Mouse (Mus musculus): Measurements from ENCODE around the gene Il19. TPM values are rescaled to one million over a fixed set of nuclear protein-coding genes. Genes with fewer than 3 reads are reported as not detected.

Il19 gene
- polyA plus RNA-seq, 1 experiment = not detected

GRCm38 (mm10) chr1:130937170-130937569, 2.7 kb downstream of the Il19 start:
- no peak overlapping the region for H3K4me3 ChIP-seq (ENCODE audit: insufficient read depth, low read depth, low read length)
- no peaks in the 10 kb centered on the region for H3K4me1 ChIP-seq (ENCODE audit: control insufficient read depth, insufficient read depth, low read length)
- TF ChIP-seq POLR2A (IDR thresholded peaks at IDR 0.05; ENCODE audit: insufficient read depth, low read depth, low read length) (no peak), CTCF (IDR thresholded peaks at IDR 0.05; ENCODE audit: insufficient read depth, low read depth, low read length) (no peak)
- no peak overlapping the region for H3K27ac ChIP-seq (ENCODE audit: insufficient read depth, low read depth, low read length)
- WGBS = 93% methylated on average over 4 of the region's 4 CpGs

GRCm38 (mm10) chr1:130936351-130936750, 3.6 kb downstream of the Il19 start:
- H3K27ac ChIP-seq (ENCODE audit: insufficient read depth, low read depth, low read length) = no peak overlapping the region
- no peak overlapping the region for H3K4me3 ChIP-seq (ENCODE audit: insufficient read depth, low read depth, low read length)
- H3K4me1 ChIP-seq (ENCODE audit: control insufficient read depth, insufficient read depth, low read length) = no peaks in the 10 kb centered on the region
- WGBS = 79% methylated on average over 6 of the region's 6 CpGs
- no peak for TF ChIP-seq CTCF (IDR thresholded peaks at IDR 0.05; ENCODE audit: insufficient read depth, low read depth, low read length)
- TF ChIP-seq POLR2A (IDR thresholded peaks at IDR 0.05; ENCODE audit: insufficient read depth, low read depth, low read length) = no peak

- Histone ChIP-seq H3K4me3 (ENCODE audit: insufficient read depth, low read depth, low read length) (no peak overlapping the region), H3K4me1 (ENCODE audit: control insufficient read depth, insufficient read depth, low read length) (no peaks in the 10 kb centered on the region), H3K27ac (ENCODE audit: insufficient read depth, low read depth, low read length) (no peak overlapping the region)
- TF ChIP-seq POLR2A (IDR thresholded peaks at IDR 0.05; ENCODE audit: insufficient read depth, low read depth, low read length) = no peak
- no peak for TF ChIP-seq CTCF (IDR thresholded peaks at IDR 0.05; ENCODE audit: insufficient read depth, low read depth, low read length)
Observed at GRCm38 (mm10) chr1:130926484-130926883, 13.4 kb downstream of the Il19 start.

- TF ChIP-seq POLR2A (IDR thresholded peaks at IDR 0.05; ENCODE audit: insufficient read depth, low read depth, low read length) (no peak), CTCF (IDR thresholded peaks at IDR 0.05; ENCODE audit: insufficient read depth, low read depth, low read length) (no peak)
- 14% methylated on average over 1 of the region's 1 CpGs for WGBS
- H3K4me1 ChIP-seq (ENCODE audit: control insufficient read depth, insufficient read depth, low read length) = no peaks in the 10 kb centered on the region
- H3K27ac ChIP-seq (ENCODE audit: insufficient read depth, low read depth, low read length) = no peak overlapping the region
- H3K4me3 ChIP-seq (ENCODE audit: insufficient read depth, low read depth, low read length) = no peak overlapping the region
Observed at GRCm38 (mm10) chr1:130918323-130918980, 21.5 kb downstream of the Il19 start.

GRCm38 (mm10) chr1:130911401-130912010, 28.4 kb downstream of the Il19 start, which contains the start of gene Il20:
Il20 (minus strand) TSS chr1:130911451.
- no peak for TF ChIP-seq CTCF (IDR thresholded peaks at IDR 0.05; ENCODE audit: insufficient read depth, low read depth, low read length)
- no peak for TF ChIP-seq POLR2A (IDR thresholded peaks at IDR 0.05; ENCODE audit: insufficient read depth, low read depth, low read length)
- no peak within 1 kb of the TSS for H3K27ac ChIP-seq (ENCODE audit: insufficient read depth, low read depth, low read length)
- WGBS = 67% methylated on average over 12 of the region's 12 CpGs

GRCm38 (mm10) chr1:130902505-130902904, 37.4 kb downstream of the Il19 start:
- 83% methylated on average over 7 of the region's 7 CpGs for WGBS

More at GRCm38 (mm10) chr1:130911401-130912010, 28.4 kb downstream of the Il19 start, which contains the start of gene Il20:
- no peak within 1 kb of the TSS for H3K4me3 ChIP-seq (ENCODE audit: insufficient read depth, low read depth, low read length)
- H3K4me1 ChIP-seq (ENCODE audit: control insufficient read depth, insufficient read depth, low read length) = no peaks in the 10 kb centered on the region

GRCm38 (mm10) chr1:130894468-130894867, 45.4 kb downstream of the Il19 start:
- Histone ChIP-seq H3K4me1 (ENCODE audit: control insufficient read depth, insufficient read depth, low read length) (peaks cover 5% of the 10 kb centered on the region; the same call in 1 of the 2 replicates), H3K27ac (ENCODE audit: insufficient read depth, low read depth, low read length) (no peak overlapping the region), H3K4me3 (ENCODE audit: insufficient read depth, low read depth, low read length) (no peak overlapping the region)
- WGBS = 29% methylated on average over 6 of the region's 6 CpGs
- TF ChIP-seq POLR2A (IDR thresholded peaks at IDR 0.05; ENCODE audit: insufficient read depth, low read depth, low read length) (no peak), CTCF (IDR thresholded peaks at IDR 0.05; ENCODE audit: insufficient read depth, low read depth, low read length) (no peak)

More at GRCm38 (mm10) chr1:130902505-130902904, 37.4 kb downstream of the Il19 start:
- Histone ChIP-seq H3K4me1 (ENCODE audit: control insufficient read depth, insufficient read depth, low read length) (no peaks in the 10 kb centered on the region), H3K27ac (ENCODE audit: insufficient read depth, low read depth, low read length) (no peak overlapping the region), H3K4me3 (ENCODE audit: insufficient read depth, low read depth, low read length) (no peak overlapping the region)
- TF ChIP-seq POLR2A (IDR thresholded peaks at IDR 0.05; ENCODE audit: insufficient read depth, low read depth, low read length) (no peak), CTCF (IDR thresholded peaks at IDR 0.05; ENCODE audit: insufficient read depth, low read depth, low read length) (no peak)

GRCm38 (mm10) chr1:130893329-130894040, 46.4 kb downstream of the Il19 start:
- 62% methylated on average over 9 of the region's 9 CpGs for WGBS
- H3K27ac ChIP-seq (ENCODE audit: insufficient read depth, low read depth, low read length) = no peak overlapping the region
- TF ChIP-seq CTCF (IDR thresholded peaks at IDR 0.05; ENCODE audit: insufficient read depth, low read depth, low read length) (no peak), POLR2A (IDR thresholded peaks at IDR 0.05; ENCODE audit: insufficient read depth, low read depth, low read length) (no peak)
- H3K4me1 ChIP-seq (ENCODE audit: control insufficient read depth, insufficient read depth, low read length) = peaks cover 5% of the 10 kb centered on the region; the same call in 1 of the 2 replicates
- H3K4me3 ChIP-seq (ENCODE audit: insufficient read depth, low read depth, low read length) = no peak overlapping the region

GRCm38 (mm10) chr1:130892446-130892845, 47.5 kb downstream of the Il19 start:
- 70% methylated on average over 1 of the region's 1 CpGs for WGBS

More at GRCm38 (mm10) chr1:130892446-130892845, 47.5 kb downstream of the Il19 start:
- TF ChIP-seq CTCF (IDR thresholded peaks at IDR 0.05; ENCODE audit: insufficient read depth, low read depth, low read length) = no peak
- TF ChIP-seq POLR2A (IDR thresholded peaks at IDR 0.05; ENCODE audit: insufficient read depth, low read depth, low read length) = no peak
- H3K4me3 ChIP-seq (ENCODE audit: insufficient read depth, low read depth, low read length) = no peak overlapping the region
- no peak overlapping the region for H3K27ac ChIP-seq (ENCODE audit: insufficient read depth, low read depth, low read length)
- peaks cover 5% of the 10 kb centered on the region; the same call in 1 of the 2 replicates for H3K4me1 ChIP-seq (ENCODE audit: control insufficient read depth, insufficient read depth, low read length)
